Mouse (Mus musculus) limb, embryonic 14.5 days (tissue): ENCODE results near the gene Cyp17a1. TPM values are rescaled to one million over a fixed set of nuclear protein-coding genes. Genes with fewer than 3 reads are reported as not detected.
A peak's percentile ranks its signal among the peaks of the same experiment; 100 is the strongest.

ENCODE experiments used
- ATAC-seq: fragments of 200-750 bp; cut with Nextera tagmentation; 2 replicates; pipeline ENCODE4 v1.8.0; 2017; ENCODE audit warnings: low read depth, moderate number of reproducible peaks, moderate TSS enrichment; ENCODE audit not compliant: low FRiP score
- DNase-seq: peaks from one replicate; pipeline ENCODE4 v3.0.0-alpha.2; 2015; ENCODE audit warnings: low spot score
- H3K27ac ChIP-seq: fragments of 300-500 bp; sonication (generic); replicated peaks from 2 replicates; pipeline ENCODE4 v1.5.1; 2014; ENCODE audit warnings: low read depth, mild to moderate bottlenecking, low read length, moderate library complexity, mixed read lengths
- H3K27me3 ChIP-seq: fragments of 300-500 bp; sonication (generic); 2 replicates; pipeline ENCODE4 v1.6.1; 2014; ENCODE audit warnings: low read length, mixed read lengths; ENCODE audit not compliant: control insufficient read depth, insufficient read depth
- H3K36me3 ChIP-seq: fragments of 300-500 bp; sonication (generic); 2 replicates; pipeline ENCODE4 v1.6.1; 2014; ENCODE audit warnings: mild to moderate bottlenecking, low read length, moderate library complexity, mixed read lengths; ENCODE audit not compliant: control insufficient read depth, insufficient read depth
- H3K4me1 ChIP-seq: fragments of 300-500 bp; sonication (generic); 2 replicates; pipeline ENCODE4 v1.6.1; 2014; ENCODE audit warnings: antibody characterized with exemption, low read length, mixed read lengths; ENCODE audit not compliant: control insufficient read depth, insufficient read depth
- H3K4me2 ChIP-seq: fragments of 300-500 bp; sonication (generic); replicated peaks from 2 replicates; pipeline ENCODE4 v1.6.1; 2014; ENCODE audit warnings: low read depth, mild to moderate bottlenecking, low read length, moderate library complexity; ENCODE audit not compliant: severe bottlenecking
- H3K4me3 ChIP-seq: fragments of 300-500 bp; sonication (generic); replicated peaks from 2 replicates; pipeline ENCODE4 v1.5.1; 2014; ENCODE audit warnings: low read length
- H3K9ac ChIP-seq: fragments of 300-500 bp; sonication (generic); 2 replicates; pipeline ENCODE4 v1.6.1; 2014; ENCODE audit warnings: mild to moderate bottlenecking, low read depth, low read length, moderate library complexity; ENCODE audit not compliant: severe bottlenecking
- H3K9me3 ChIP-seq: fragments of 300-500 bp; sonication (generic); 2 replicates; pipeline ENCODE4 v1.6.1; 2016; ENCODE audit warnings: low read length; ENCODE audit not compliant: control insufficient read depth
- POLR2A ChIP-seq: fragments of 200-500 bp; IDR thresholded peaks from 2 replicates; pipeline ENCODE4 v1.8.0; 2012; ENCODE audit warnings: inconsistent platforms, mild to moderate bottlenecking, moderate library complexity, borderline replicate concordance; ENCODE audit not compliant: insufficient read depth, insufficient read length; ENCODE audit errors: extremely low read depth
- WGBS: fragments of 180-500 bp; shearing (Covaris S2); extraction: QIAGEN DNeasy Blood & Tissue Kit; methylation state at CpG from one replicate; pipeline ENCODE4 v1.1.7; 2014; 5-methylcytosine and 5-hydroxymethylcytosine counted together
- polyA plus RNA-seq, 2 experiments: library from polyadenylated mRNA; depleted of rRNA in 1 of 2; stranded (reverse) in 1 of 2; unstranded in 1 of 2; fragments of >200 nt; fragmentation: Nextera tagmentation in 1 of 2; extraction: Ambion mirVana in 1 of 2; gene quantifications; 2 replicates each; pipeline versions ENCODE4 v1.2.1 to v1.2.3; 2012 to 2014

The Cyp17a1 gene
- polyA plus RNA-seq, 2 experiments, result 0.20 to 0.23 TPM

DNA sequence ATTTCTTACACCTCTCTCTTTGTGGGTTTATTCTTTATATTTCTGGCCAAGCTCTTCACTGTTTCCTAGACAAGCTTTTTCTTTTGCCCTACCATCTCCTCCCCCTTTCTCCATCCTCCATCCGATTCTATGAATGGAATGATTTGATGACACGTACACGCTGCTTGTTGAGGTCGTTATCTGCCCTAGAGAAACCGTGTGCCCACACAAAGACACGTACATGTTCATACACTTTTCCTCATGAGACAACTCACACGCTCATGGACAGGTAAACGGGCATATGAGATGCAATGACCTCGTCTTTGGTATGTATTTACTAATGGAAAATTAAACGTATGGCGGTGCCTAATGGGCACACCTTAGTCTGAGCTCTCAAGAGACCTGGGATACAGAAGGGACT is 17.4 kb upstream of the Cyp17a1 start:
- Histone ChIP-seq H3K4me2 (peak overlapping the region; percentile 61), H3K36me3 (no peaks in the 10 kb centered on the region), H3K27ac (peak overlapping the region; percentile 74), H3K4me3 (peak overlapping the region; percentile 67), H3K4me1 (peaks cover 9% of the 10 kb centered on the region), H3K27me3 (no peaks in the 10 kb centered on the region), H3K9me3 (no peaks in the 10 kb centered on the region), H3K9ac (peak overlapping the region; percentile 81)
- 81% methylated on average over 11 of the region's 11 CpGs for WGBS
- TF ChIP-seq POLR2A, result no peak
- DNase-seq, result no peak
- no peak for ATAC-seq

DNA sequence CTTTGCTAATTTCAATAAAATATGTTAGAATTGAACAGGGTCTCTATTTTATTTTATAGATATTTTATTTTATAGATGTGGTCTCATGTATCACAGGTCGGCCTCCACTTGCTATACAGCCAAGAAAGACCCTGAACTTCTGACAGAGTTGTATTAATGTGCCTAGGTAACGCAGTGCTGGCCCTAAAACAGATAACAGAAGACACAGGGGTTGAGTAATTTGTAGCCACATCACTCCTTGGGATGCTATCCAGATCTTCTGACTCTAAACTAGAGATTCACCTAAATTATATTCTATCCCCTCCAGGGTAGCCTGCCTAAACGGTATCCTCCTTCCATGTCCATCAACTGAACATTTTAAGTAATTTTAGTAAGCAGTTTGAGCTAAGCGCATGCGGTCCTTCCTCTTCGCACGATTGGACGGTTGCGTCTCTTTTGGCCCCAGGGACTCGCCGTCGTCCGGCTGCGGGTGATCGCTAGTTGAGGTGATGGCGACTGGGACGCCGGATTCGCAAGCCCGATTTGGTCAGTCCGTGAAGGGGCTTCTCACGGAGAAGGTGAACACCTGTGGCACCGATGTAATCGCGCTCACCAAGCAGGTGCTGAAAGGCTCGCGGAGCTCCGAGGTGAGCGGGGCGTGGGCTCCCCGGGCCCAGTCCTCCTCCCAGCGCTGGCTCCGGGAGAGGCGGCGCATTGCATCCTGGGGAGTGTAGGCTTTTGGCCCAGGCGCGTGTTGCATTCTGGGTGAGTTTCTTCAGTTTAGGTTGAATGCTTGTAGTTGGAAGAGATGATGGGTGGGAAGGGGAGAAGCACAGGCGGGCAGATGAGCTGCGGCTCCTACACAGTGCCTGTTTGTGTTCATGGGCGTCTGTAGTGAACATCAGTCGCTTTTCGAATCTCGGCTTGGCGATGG is 16.7 kb upstream of the Cyp17a1 start, which contains the start of gene Borcs7:
Gene Borcs7, plus strand, starts transcription at position 447 of the 913 bp plus-strand sequence.
- ATAC-seq, result peak; percentile 96
- peaks cover 9% of the 10 kb centered on the region for H3K4me1 ChIP-seq
- H3K4me3 ChIP-seq, result peak within 1 kb of the TSS; percentile 67
- peak within 1 kb of the TSS; percentile 74 for H3K27ac ChIP-seq
- H3K9ac ChIP-seq, result peak within 1 kb of the TSS; percentile 81
- DNase-seq, result peak; percentile 90
- H3K4me2 ChIP-seq, result peak within 1 kb of the TSS; percentile 61
- H3K27me3 ChIP-seq, result no peaks in the 10 kb centered on the region
- WGBS, result 2% methylated on average over 44 of the region's 44 CpGs
- 0 out of 2 replicates have a peak, but pooled peaks have one; percentile 50 for TF ChIP-seq POLR2A
- H3K36me3 ChIP-seq, result no peaks in the 10 kb centered on the region
- H3K9me3 ChIP-seq, result no peaks in the 10 kb centered on the region

GRCm38 (mm10) chr19:46679720-46680383 is 6.9 kb upstream of the Cyp17a1 start:
- Histone ChIP-seq H3K27me3 (no peaks in the 10 kb centered on the region), H3K9ac (no peak overlapping the region), H3K27ac (no peak overlapping the region), H3K36me3 (no peaks in the 10 kb centered on the region), H3K4me1 (no peaks in the 10 kb centered on the region), H3K4me2 (no peak overlapping the region), H3K9me3 (no peaks in the 10 kb centered on the region), H3K4me3 (no peak overlapping the region)
- TF ChIP-seq POLR2A, result no peak
- WGBS, result 56% methylated on average over 12 of the region's 12 CpGs
- DNase-seq (no peak), ATAC-seq (no peak)

DNA sequence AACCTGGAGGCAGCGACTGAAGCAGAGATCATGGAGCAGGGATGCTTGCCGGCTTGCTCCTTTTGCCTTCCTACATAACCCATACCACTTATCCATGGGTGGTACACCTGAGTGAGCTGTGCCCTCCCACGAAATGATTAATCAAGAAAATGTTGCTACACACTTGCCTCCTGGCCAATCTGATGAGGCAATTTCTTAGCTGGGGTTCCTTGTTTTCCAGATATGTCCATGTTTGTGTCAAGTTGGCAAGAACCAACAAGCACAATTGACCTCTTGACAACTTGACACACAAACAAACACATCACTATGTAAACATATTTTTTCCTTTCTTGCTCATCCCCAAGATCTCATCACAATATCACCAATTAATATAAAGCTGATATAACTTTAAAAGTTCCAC is 2.7 kb upstream of the Cyp17a1 start:
- H3K4me3 ChIP-seq, result no peak overlapping the region
- no peak for TF ChIP-seq POLR2A
- no peaks in the 10 kb centered on the region for H3K4me1 ChIP-seq
- no peak overlapping the region for H3K4me2 ChIP-seq
- no peaks in the 10 kb centered on the region for H3K27me3 ChIP-seq
- no peaks in the 10 kb centered on the region for H3K9me3 ChIP-seq
- 73% methylated on average over 3 of the region's 3 CpGs for WGBS
- no peak for DNase-seq
- no peak overlapping the region for H3K9ac ChIP-seq
- ATAC-seq, result no peak
- H3K36me3 ChIP-seq, result no peaks in the 10 kb centered on the region
- no peak overlapping the region for H3K27ac ChIP-seq

- Histone ChIP-seq H3K27ac (no peak overlapping the region), H3K9me3 (no peaks in the 10 kb centered on the region), H3K27me3 (no peaks in the 10 kb centered on the region), H3K9ac (no peak overlapping the region), H3K4me1 (0 out of 2 replicates have a peak, but pooled peaks cover 2% of the 10 kb centered on the region), H3K4me2 (no peak overlapping the region), H3K4me3 (no peak overlapping the region), H3K36me3 (no peaks in the 10 kb centered on the region)
- WGBS, result 28% methylated on average over 13 of the region's 13 CpGs
- DNase-seq (peak; percentile 65), ATAC-seq (0 out of 2 replicates have a peak, but pooled peaks have one; percentile 55)
- no peak for TF ChIP-seq POLR2A
Measured at GRCm38 (mm10) chr19:46670691-46671090, 2.3 kb downstream of the Cyp17a1 start.
